Mouse (Mus musculus) limb, embryonic 14.5 days (tissue): ENCODE data around the gene Pde6h. TPM values are rescaled to one million over a fixed set of nuclear protein-coding genes. Genes with fewer than 3 reads are reported as not detected.

ENCODE experiments used
- ATAC-seq: fragments of 200-750 bp; cut with Nextera tagmentation; 2 replicates; pipeline ENCODE4 v1.8.0; 2017; ENCODE audit warnings: low read depth, moderate number of reproducible peaks, moderate TSS enrichment; ENCODE audit not compliant: low FRiP score
- DNase-seq: peaks from one replicate; pipeline ENCODE4 v3.0.0-alpha.2; 2015; ENCODE audit warnings: low spot score
- H3K27ac ChIP-seq: fragments of 300-500 bp; sonication (generic); replicated peaks from 2 replicates; pipeline ENCODE4 v1.5.1; 2014; ENCODE audit warnings: low read depth, mild to moderate bottlenecking, low read length, moderate library complexity, mixed read lengths
- H3K27me3 ChIP-seq: fragments of 300-500 bp; sonication (generic); 2 replicates; pipeline ENCODE4 v1.6.1; 2014; ENCODE audit warnings: low read length, mixed read lengths; ENCODE audit not compliant: control insufficient read depth, insufficient read depth
- H3K36me3 ChIP-seq: fragments of 300-500 bp; sonication (generic); 2 replicates; pipeline ENCODE4 v1.6.1; 2014; ENCODE audit warnings: mild to moderate bottlenecking, low read length, moderate library complexity, mixed read lengths; ENCODE audit not compliant: control insufficient read depth, insufficient read depth
- H3K4me1 ChIP-seq: fragments of 300-500 bp; sonication (generic); 2 replicates; pipeline ENCODE4 v1.6.1; 2014; ENCODE audit warnings: antibody characterized with exemption, low read length, mixed read lengths; ENCODE audit not compliant: control insufficient read depth, insufficient read depth
- H3K4me2 ChIP-seq: fragments of 300-500 bp; sonication (generic); replicated peaks from 2 replicates; pipeline ENCODE4 v1.6.1; 2014; ENCODE audit warnings: low read depth, mild to moderate bottlenecking, low read length, moderate library complexity; ENCODE audit not compliant: severe bottlenecking
- H3K4me3 ChIP-seq: fragments of 300-500 bp; sonication (generic); replicated peaks from 2 replicates; pipeline ENCODE4 v1.5.1; 2014; ENCODE audit warnings: low read length
- H3K9ac ChIP-seq: fragments of 300-500 bp; sonication (generic); 2 replicates; pipeline ENCODE4 v1.6.1; 2014; ENCODE audit warnings: mild to moderate bottlenecking, low read depth, low read length, moderate library complexity; ENCODE audit not compliant: severe bottlenecking
- H3K9me3 ChIP-seq: fragments of 300-500 bp; sonication (generic); 2 replicates; pipeline ENCODE4 v1.6.1; 2016; ENCODE audit warnings: low read length; ENCODE audit not compliant: control insufficient read depth
- POLR2A ChIP-seq: fragments of 200-500 bp; IDR thresholded peaks from 2 replicates; pipeline ENCODE4 v1.8.0; 2012; ENCODE audit warnings: inconsistent platforms, mild to moderate bottlenecking, moderate library complexity, borderline replicate concordance; ENCODE audit not compliant: insufficient read depth, insufficient read length; ENCODE audit errors: extremely low read depth
- WGBS: fragments of 180-500 bp; shearing (Covaris S2); extraction: QIAGEN DNeasy Blood & Tissue Kit; methylation state at CpG from one replicate; pipeline ENCODE4 v1.1.7; 2014; 5-methylcytosine and 5-hydroxymethylcytosine counted together
- polyA plus RNA-seq, 2 experiments: library from polyadenylated mRNA; depleted of rRNA in 1 of 2; stranded (reverse) in 1 of 2; unstranded in 1 of 2; fragments of >200 nt; fragmentation: Nextera tagmentation in 1 of 2; extraction: Ambion mirVana in 1 of 2; gene quantifications; 2 replicates each; pipeline versions ENCODE4 v1.2.1 to v1.2.3; 2012 to 2014

The Pde6h gene
- polyA plus RNA-seq, 2 experiments: 0.20 to 0.23 TPM

GRCm38 (mm10) chr6:136946943-136947342, 23.3 kb downstream of the Pde6h start:
- no peaks in the 10 kb centered on the region for H3K27me3 ChIP-seq
- peak; percentile 15 for DNase-seq
- no peak overlapping the region for H3K4me3 ChIP-seq
- H3K4me1 ChIP-seq: peaks cover 19% of the 10 kb centered on the region
- H3K36me3 ChIP-seq: no peaks in the 10 kb centered on the region
- no peaks in the 10 kb centered on the region for H3K9me3 ChIP-seq
- H3K27ac ChIP-seq: no peak overlapping the region
- H3K4me2 ChIP-seq: no peak overlapping the region
- ATAC-seq: no peak; the same call in 1 of the 2 replicates
- whole genome bisulfite sequencing: 33% methylated on average over 9 of the region's 9 CpGs
- no peak for TF ChIP-seq POLR2A
- no peak overlapping the region for H3K9ac ChIP-seq

- H3K36me3 ChIP-seq: no peaks in the 10 kb centered on the region
- no peaks in the 10 kb centered on the region for H3K9me3 ChIP-seq
- 16% methylated on average over 4 of the region's 4 CpGs for WGBS
- H3K27ac ChIP-seq: peak overlapping the region; percentile 43; the same call in 1 of the 2 replicates
- no peaks in the 10 kb centered on the region for H3K27me3 ChIP-seq
- no peak overlapping the region for H3K9ac ChIP-seq
- no peak for TF ChIP-seq POLR2A
- no peak overlapping the region for H3K4me2 ChIP-seq
- no peak overlapping the region for H3K4me3 ChIP-seq
- peaks cover 15% of the 10 kb centered on the region for H3K4me1 ChIP-seq
- 0 out of 2 replicates have a peak, but pooled peaks have one; percentile 41 for ATAC-seq
- peak; percentile 64 for DNase-seq
Measured at GRCm38 (mm10) chr6:136947716-136948115, 24.1 kb downstream of the Pde6h start.

GRCm38 (mm10) chr6:136950171-136950570, 26.5 kb downstream of the Pde6h start:
- Histone ChIP-seq H3K4me3 (no peak overlapping the region), H3K36me3 (no peaks in the 10 kb centered on the region), H3K4me1 (peaks cover 15% of the 10 kb centered on the region), H3K9ac (no peak overlapping the region), H3K4me2 (no peak overlapping the region), H3K27ac (no peak overlapping the region), H3K27me3 (no peaks in the 10 kb centered on the region), H3K9me3 (no peaks in the 10 kb centered on the region)
- DNase-seq (no peak), ATAC-seq (no peak)
- TF ChIP-seq POLR2A: no peak
- WGBS: 94% methylated on average over 2 of the region's 2 CpGs

- Histone ChIP-seq H3K4me3 (no peak overlapping the region), H3K36me3 (no peaks in the 10 kb centered on the region), H3K4me2 (no peak overlapping the region), H3K9me3 (no peaks in the 10 kb centered on the region), H3K27ac (no peak overlapping the region), H3K27me3 (no peaks in the 10 kb centered on the region), H3K9ac (no peak overlapping the region), H3K4me1 (peaks cover 5% of the 10 kb centered on the region; the same call in 1 of the 2 replicates)
- DNase-seq (no peak), ATAC-seq (no peak)
- 87% methylated on average over 9 of the region's 9 CpGs for WGBS
- TF ChIP-seq POLR2A: no peak
Measured at GRCm38 (mm10) chr6:136952930-136953329, 29.3 kb downstream of the Pde6h start.

- TF ChIP-seq POLR2A: no peak
- Histone ChIP-seq H3K4me1 (no peaks in the 10 kb centered on the region), H3K27ac (no peak overlapping the region), H3K9ac (no peak overlapping the region), H3K36me3 (no peaks in the 10 kb centered on the region), H3K27me3 (no peaks in the 10 kb centered on the region), H3K4me3 (no peak overlapping the region), H3K4me2 (no peak overlapping the region), H3K9me3 (no peaks in the 10 kb centered on the region)
- ATAC-seq: no peak
- WGBS: 77% methylated on average over 6 of the region's 6 CpGs
- DNase-seq: no peak
Measured at GRCm38 (mm10) chr6:136954192-136954591, 30.6 kb downstream of the Pde6h start.

- Histone ChIP-seq H3K9ac (no peak overlapping the region), H3K27me3 (no peaks in the 10 kb centered on the region), H3K4me1 (no peaks in the 10 kb centered on the region), H3K4me3 (no peak overlapping the region), H3K36me3 (no peaks in the 10 kb centered on the region), H3K4me2 (no peak overlapping the region), H3K9me3 (no peaks in the 10 kb centered on the region), H3K27ac (no peak overlapping the region)
- TF ChIP-seq POLR2A: no peak
- 84% methylated on average over 8 of the region's 8 CpGs for WGBS
- DNase-seq: no peak
- ATAC-seq: no peak
Measured at GRCm38 (mm10) chr6:136954715-136955114, 31.1 kb downstream of the Pde6h start.
